Mouse (Mus musculus) thymus, adult 2 months (tissue): ENCODE measurements around the gene Tufm.

Source experiments
- CTCF ChIP-seq: fragments of 200-500 bp; IDR thresholded peaks from 2 replicates; pipeline ENCODE4 v1.5.1; 2012; ENCODE audit warnings: mild to moderate bottlenecking, control low read depth, low read length, moderate library complexity, borderline replicate concordance; ENCODE audit not compliant: control insufficient read depth, poor library complexity, insufficient read depth; ENCODE audit errors: extremely low read depth
- POLR2A ChIP-seq: fragments of 200-500 bp; IDR thresholded peaks from 2 replicates; pipeline ENCODE4 v1.6.1; 2012; ENCODE audit warnings: mild to moderate bottlenecking, low read length, control low read depth, moderate library complexity; ENCODE audit not compliant: control insufficient read depth, poor library complexity, insufficient read depth; ENCODE audit errors: extremely low read depth

- TF ChIP-seq CTCF, result no peak
- no peak for TF ChIP-seq POLR2A
Measured at GRCm38 (mm10) chr7:126496475-126496874, 9.3 kb downstream of the Tufm start.
